Mouse (Mus musculus): ENCODE measurements around the gene Mmp10. TPM values are rescaled to one million over a fixed set of nuclear protein-coding genes. Genes with fewer than 3 reads are reported as not detected.

The Mmp10 gene
- not detected in 2 replicates for polyA plus RNA-seq (2012; ENCODE audit: insufficient read depth, insufficient read length, low replicate concordance, missing spikeins)

DNA sequence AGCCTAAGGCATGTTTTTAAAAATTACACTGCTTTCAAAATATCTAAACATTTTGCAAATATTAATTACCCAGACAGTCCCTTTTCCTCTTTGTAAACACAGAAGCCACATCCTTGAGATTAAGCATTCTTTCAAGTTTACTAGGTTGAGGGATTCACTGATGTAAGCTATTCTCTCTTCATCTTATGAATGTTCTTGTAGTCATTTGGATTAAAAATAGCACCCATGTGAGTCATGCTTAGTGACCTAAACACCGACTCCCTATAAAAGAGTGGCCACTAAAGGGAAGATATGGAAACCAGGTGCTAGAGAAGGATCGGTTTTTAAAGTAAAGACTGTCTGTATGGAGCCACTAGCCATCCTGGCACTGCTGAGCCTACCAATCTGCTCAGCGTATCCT, at the start of gene Mmp10:
Mmp10 (plus strand) TSS at position 302 of the 400 bp plus-strand sequence.
- no peak within 1 kb of the TSS for H3K4me3 ChIP-seq (ENCODE audit: insufficient read depth, low read depth, low read length)
- WGBS = 87% methylated on average over 3 of the region's 3 CpGs
- no peak within 1 kb of the TSS for H3K27ac ChIP-seq (ENCODE audit: insufficient read depth, low read depth, low read length)
- no peak for TF ChIP-seq CTCF (IDR thresholded peaks at IDR 0.05; ENCODE audit: insufficient read depth, low read depth, low read length)
- TF ChIP-seq POLR2A (IDR thresholded peaks at IDR 0.05; ENCODE audit: insufficient read depth, low read depth, low read length) = no peak
- H3K4me1 ChIP-seq (ENCODE audit: control insufficient read depth, insufficient read depth, low read length) = no peaks in the 10 kb centered on the region

DNA sequence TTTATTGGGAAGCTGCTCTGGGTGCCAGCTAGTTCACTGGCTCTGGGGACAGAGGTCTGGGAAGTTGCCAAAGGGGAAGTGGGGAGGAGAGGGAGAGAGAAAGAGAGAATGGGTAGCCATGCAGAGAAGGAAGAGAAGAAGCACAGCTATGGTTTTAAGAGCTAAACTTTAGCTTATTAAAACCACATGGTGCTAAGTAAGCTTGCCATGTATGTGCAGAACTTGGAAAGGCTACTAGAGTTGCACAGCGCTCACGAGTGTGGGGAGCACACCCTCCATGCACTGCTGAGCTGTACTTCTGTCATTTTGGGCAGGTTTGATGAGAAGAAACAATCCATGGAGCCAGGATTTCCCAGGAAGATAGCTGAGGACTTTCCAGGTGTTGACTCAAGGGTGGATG, 48.9 kb upstream of the Mmp10 start:
- H3K4me1 ChIP-seq (ENCODE audit: control insufficient read depth, insufficient read depth, low read length) = no peaks in the 10 kb centered on the region
- TF ChIP-seq POLR2A (IDR thresholded peaks at IDR 0.05; ENCODE audit: insufficient read depth, low read depth, low read length) (no peak), CTCF (IDR thresholded peaks at IDR 0.05; ENCODE audit: insufficient read depth, low read depth, low read length) (no peak)
- 75% methylated on average over 2 of the region's 2 CpGs for WGBS
- no peak overlapping the region for H3K4me3 ChIP-seq (ENCODE audit: insufficient read depth, low read depth, low read length)
- H3K27ac ChIP-seq (ENCODE audit: insufficient read depth, low read depth, low read length) = no peak overlapping the region

DNA sequence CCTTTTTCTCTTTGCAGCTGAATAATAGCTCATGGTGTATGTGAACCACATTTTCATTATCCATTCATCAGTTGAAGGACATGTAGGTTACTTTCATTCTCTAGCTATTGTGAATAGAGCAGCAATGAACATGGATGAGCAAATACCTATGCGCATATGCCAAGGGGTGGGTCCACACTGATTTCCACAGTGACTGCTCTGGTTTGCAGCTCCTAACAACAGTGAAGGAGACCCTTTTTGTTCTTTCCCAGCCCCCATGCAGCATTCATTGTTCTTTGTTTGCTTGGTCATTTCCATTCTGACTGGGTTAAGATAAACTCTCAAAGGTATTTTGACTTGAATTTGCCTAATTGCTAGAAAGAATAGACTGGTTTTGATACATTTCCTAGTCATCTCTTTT, 31.9 kb upstream of the Mmp10 start:
- Histone ChIP-seq H3K4me1 (ENCODE audit: control insufficient read depth, insufficient read depth, low read length) (no peaks in the 10 kb centered on the region), H3K4me3 (ENCODE audit: insufficient read depth, low read depth, low read length) (no peak overlapping the region), H3K27ac (ENCODE audit: insufficient read depth, low read depth, low read length) (no peak overlapping the region)
- TF ChIP-seq POLR2A (IDR thresholded peaks at IDR 0.05; ENCODE audit: insufficient read depth, low read depth, low read length) = no peak
- WGBS = 92% methylated on average over 1 of the region's 1 CpGs

DNA sequence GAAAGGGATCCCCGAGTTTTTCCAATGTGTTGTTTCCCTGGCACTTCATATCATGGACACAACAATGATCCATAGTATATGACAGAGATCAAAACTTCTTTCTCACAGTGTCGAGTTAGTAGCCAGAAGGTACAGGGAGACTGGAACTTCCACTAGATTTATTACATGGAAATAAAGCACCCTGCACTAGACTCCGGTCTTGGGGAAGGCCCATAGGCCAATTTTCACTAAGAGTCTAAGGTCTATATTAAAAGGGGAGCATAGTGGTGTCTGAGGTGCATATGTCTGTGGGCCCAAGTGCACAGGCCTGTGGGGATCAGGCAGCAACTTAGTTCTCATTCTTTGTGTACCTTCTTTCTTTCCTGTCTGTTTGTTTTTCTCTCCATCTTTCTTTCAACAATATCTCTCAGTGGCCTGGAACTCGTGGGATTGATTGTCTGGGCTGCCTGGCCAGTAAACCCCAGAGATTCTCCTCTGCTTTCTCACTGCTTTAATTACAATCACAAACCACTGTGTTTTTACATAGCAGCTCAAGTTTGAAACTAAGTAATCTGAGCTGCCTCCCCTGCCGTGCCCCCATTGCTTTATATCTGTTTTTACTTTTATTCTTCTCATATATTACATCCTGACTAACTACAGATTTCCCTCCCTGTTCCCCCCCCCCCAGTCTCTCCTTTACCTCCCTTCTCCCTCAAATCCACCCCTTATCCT, 18.3 kb upstream of the Mmp10 start:
- 79% methylated on average over 5 of the region's 5 CpGs for WGBS
- Histone ChIP-seq H3K4me1 (ENCODE audit: control insufficient read depth, insufficient read depth, low read length) (no peaks in the 10 kb centered on the region), H3K4me3 (ENCODE audit: insufficient read depth, low read depth, low read length) (no peak overlapping the region), H3K27ac (ENCODE audit: insufficient read depth, low read depth, low read length) (no peak overlapping the region)
- TF ChIP-seq POLR2A (IDR thresholded peaks at IDR 0.05; ENCODE audit: insufficient read depth, low read depth, low read length) = no peak
- no peak for TF ChIP-seq CTCF (IDR thresholded peaks at IDR 0.05; ENCODE audit: insufficient read depth, low read depth, low read length)

DNA sequence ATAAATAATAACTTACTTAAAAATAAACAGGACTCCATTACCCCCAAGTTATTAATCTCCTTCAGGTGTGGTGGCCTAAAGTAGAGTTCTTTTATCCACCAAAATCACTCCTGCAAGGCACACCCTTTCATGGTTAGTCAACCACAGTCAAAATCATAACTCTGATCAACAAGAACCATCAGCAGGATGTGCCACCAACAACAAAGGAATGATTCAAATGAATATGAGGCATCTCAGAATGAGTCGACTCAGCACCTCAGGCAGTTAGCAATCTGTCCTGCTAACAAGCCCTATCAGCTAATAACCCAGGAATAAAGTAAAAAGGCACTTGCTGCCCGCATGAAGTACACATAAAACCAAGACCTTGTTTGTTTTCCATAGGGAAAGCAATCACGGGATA, 1.0 kb upstream of the Mmp10 start:
- TF ChIP-seq CTCF (IDR thresholded peaks at IDR 0.05; ENCODE audit: insufficient read depth, low read depth, low read length) (no peak), POLR2A (IDR thresholded peaks at IDR 0.05; ENCODE audit: insufficient read depth, low read depth, low read length) (no peak)
- H3K27ac ChIP-seq (ENCODE audit: insufficient read depth, low read depth, low read length) = no peak overlapping the region
- 79% methylated on average over 3 of the region's 3 CpGs for WGBS
- no peaks in the 10 kb centered on the region for H3K4me1 ChIP-seq (ENCODE audit: control insufficient read depth, insufficient read depth, low read length)
- H3K4me3 ChIP-seq (ENCODE audit: insufficient read depth, low read depth, low read length) = no peak overlapping the region

DNA sequence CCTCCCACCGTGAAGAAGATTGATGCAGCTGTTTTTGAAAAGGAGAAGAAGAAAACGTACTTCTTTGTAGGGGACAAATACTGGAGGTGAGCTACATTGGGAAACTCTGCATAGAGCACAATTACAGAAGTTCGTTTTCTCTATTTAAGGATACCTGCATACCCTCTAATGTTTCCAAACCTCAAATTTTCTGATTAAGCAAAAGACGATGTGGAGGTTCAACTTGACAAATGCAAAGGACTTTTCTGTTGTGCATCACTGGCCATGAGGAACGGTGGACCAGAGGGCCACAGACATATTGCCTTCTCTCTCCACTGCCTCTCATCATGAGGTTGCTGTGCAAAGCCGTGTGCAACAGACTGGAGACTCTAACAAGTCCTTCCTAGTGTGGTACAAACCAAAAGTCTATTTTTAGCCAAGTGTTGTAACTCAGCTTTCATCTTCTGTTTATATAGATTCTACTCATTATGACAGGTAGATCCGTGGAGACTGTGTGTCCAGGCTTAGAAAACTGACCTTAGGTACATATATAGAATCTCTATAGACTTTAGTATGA, 5.2 kb downstream of the Mmp10 start:
- no peaks in the 10 kb centered on the region for H3K4me1 ChIP-seq (ENCODE audit: control insufficient read depth, insufficient read depth, low read length)
- TF ChIP-seq POLR2A (IDR thresholded peaks at IDR 0.05; ENCODE audit: insufficient read depth, low read depth, low read length) (no peak), CTCF (IDR thresholded peaks at IDR 0.05; ENCODE audit: insufficient read depth, low read depth, low read length) (no peak)
- 83% methylated on average over 7 of the region's 7 CpGs for WGBS
- H3K27ac ChIP-seq (ENCODE audit: insufficient read depth, low read depth, low read length) = no peak overlapping the region
- no peak overlapping the region for H3K4me3 ChIP-seq (ENCODE audit: insufficient read depth, low read depth, low read length)

DNA sequence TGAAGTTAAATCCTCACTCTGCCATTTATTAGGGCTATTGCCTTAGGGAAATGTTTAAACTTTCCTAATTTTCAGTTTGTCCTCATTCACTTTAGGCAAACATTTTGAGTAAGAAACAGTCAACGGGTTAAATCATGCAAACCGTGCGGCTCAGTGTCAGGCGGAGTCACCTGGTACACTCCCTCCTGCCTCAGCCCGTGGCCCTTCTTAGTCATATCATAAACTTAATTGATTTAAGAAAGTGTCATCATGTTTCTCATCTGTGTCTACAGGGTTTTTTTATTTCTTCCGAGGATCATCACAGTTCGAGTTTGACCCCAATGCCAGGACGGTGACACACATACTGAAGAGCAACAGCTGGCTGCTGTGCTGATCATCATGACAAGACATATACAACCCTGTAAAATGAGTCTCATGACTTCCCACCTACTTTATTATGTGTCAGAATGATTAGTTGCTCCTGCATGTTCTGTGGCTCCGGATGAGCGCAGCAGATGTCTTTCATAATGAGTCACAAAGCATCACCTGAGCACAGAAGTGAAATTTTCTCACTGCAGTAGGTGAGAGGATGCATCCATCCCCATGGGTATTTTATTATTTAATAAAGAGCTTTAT, 7.6 kb downstream of the Mmp10 start:
- no peak for TF ChIP-seq POLR2A (IDR thresholded peaks at IDR 0.05; ENCODE audit: insufficient read depth, low read depth, low read length)
- TF ChIP-seq CTCF (IDR thresholded peaks at IDR 0.05; ENCODE audit: insufficient read depth, low read depth, low read length) = no peak
- no peak overlapping the region for H3K27ac ChIP-seq (ENCODE audit: insufficient read depth, low read depth, low read length)
- no peaks in the 10 kb centered on the region for H3K4me1 ChIP-seq (ENCODE audit: control insufficient read depth, insufficient read depth, low read length)
- H3K4me3 ChIP-seq (ENCODE audit: insufficient read depth, low read depth, low read length) = no peak overlapping the region
- 92% methylated on average over 10 of the region's 10 CpGs for WGBS

DNA sequence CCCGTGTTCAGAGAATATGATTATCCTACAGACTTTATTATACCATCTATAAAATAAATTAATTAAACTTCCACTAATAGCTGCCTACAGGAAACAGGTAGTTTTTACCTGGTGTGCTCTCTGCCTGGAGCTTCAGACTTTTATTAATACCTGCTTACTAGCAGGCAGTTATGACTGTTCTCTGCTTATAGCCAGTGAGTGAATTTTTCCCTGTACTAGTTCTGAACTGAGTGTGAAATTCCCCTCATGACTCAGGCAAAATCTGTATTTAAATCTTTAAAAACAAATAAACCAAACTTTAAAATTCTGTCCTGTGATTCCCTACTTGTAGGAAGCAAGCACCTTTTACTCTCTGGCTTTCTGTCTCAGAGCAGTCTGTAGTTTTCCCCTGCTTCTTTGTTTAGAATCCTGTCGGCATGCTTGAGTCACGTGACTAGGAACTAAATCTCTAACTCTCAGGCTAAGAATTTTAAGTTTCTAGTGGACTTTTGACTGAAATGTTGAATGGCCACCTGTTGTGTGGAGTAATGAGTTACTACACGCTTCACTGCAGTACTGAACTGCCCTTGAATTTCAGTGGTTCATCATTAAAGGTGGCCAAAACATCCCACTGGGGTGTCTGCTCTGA, 15.9 kb downstream of the Mmp10 start:
- Histone ChIP-seq H3K27ac (ENCODE audit: insufficient read depth, low read depth, low read length) (no peak overlapping the region), H3K4me3 (ENCODE audit: insufficient read depth, low read depth, low read length) (no peak overlapping the region), H3K4me1 (ENCODE audit: control insufficient read depth, insufficient read depth, low read length) (no peaks in the 10 kb centered on the region)
- WGBS = 36% methylated on average over 4 of the region's 4 CpGs
- no peak for TF ChIP-seq POLR2A (IDR thresholded peaks at IDR 0.05; ENCODE audit: insufficient read depth, low read depth, low read length)
- no peak for TF ChIP-seq CTCF (IDR thresholded peaks at IDR 0.05; ENCODE audit: insufficient read depth, low read depth, low read length)
